Mouse (Mus musculus) brain, embryonic 14.5 days (tissue): Measurements from ENCODE around the gene Tmem104. TPM values are rescaled to one million over a fixed set of nuclear protein-coding genes. Genes with fewer than 3 reads are reported as not detected.

Experiments used
- DNase-seq: peaks from one replicate; pipeline ENCODE4 v3.0.0-alpha.2; 2011; ENCODE audit warnings: low read depth
- CTCF ChIP-seq: fragments of 200-500 bp; IDR thresholded peaks from 2 replicates; pipeline ENCODE4 v1.5.1; 2012; ENCODE audit warnings: inconsistent platforms, mild to moderate bottlenecking, moderate library complexity, borderline replicate concordance; ENCODE audit not compliant: insufficient read depth, insufficient read length; ENCODE audit errors: extremely low read depth
- POLR2A ChIP-seq: fragments of 200-500 bp; IDR thresholded peaks from 2 replicates; pipeline ENCODE4 v1.6.1; 2012; ENCODE audit warnings: mild to moderate bottlenecking, inconsistent platforms, borderline replicate concordance; ENCODE audit not compliant: poor library complexity, insufficient read depth, insufficient read length, severe bottlenecking; ENCODE audit errors: extremely low read depth
- polyA plus RNA-seq: library from polyadenylated mRNA; depleted of rRNA; stranded (reverse); fragments of >200 nt; gene quantifications from 2 replicates; pipeline ENCODE4 v1.2.3, GENCODE M21; 2012

The Tmem104 gene
- polyA plus RNA-seq, 1 experiment = 10.7 TPM

- no peak for TF ChIP-seq POLR2A
- no peak for TF ChIP-seq CTCF
- DNase-seq = no peak
These were observed 1.4 kb downstream of the Tmem104 start for GRCm38 (mm10) chr11:115188539-115189231.

- TF ChIP-seq CTCF (no peak), POLR2A (no peak)
- DNase-seq = no peak
These were observed 2.0 kb downstream of the Tmem104 start for GRCm38 (mm10) chr11:115189304-115189703.

- DNase-seq = no peak
These were observed 4.9 kb downstream of the Tmem104 start for GRCm38 (mm10) chr11:115192180-115192579.

GRCm38 (mm10) chr11:115194693-115195092 is 7.4 kb downstream of the Tmem104 start:
- DNase-seq = no peak
- TF ChIP-seq POLR2A (no peak), CTCF (no peak)

More at GRCm38 (mm10) chr11:115192180-115192579, 4.9 kb downstream of the Tmem104 start:
- TF ChIP-seq POLR2A = no peak

GRCm38 (mm10) chr11:115195933-115196332 is 8.6 kb downstream of the Tmem104 start:
- no peak for DNase-seq
- TF ChIP-seq CTCF (no peak), POLR2A (no peak)

GRCm38 (mm10) chr11:115197558-115197957 is 10.3 kb downstream of the Tmem104 start:
- TF ChIP-seq POLR2A (no peak), CTCF (no peak)
- no peak for DNase-seq

- no peak for DNase-seq
These were observed 11.7 kb downstream of the Tmem104 start for GRCm38 (mm10) chr11:115198932-115199384.

GRCm38 (mm10) chr11:115200520-115200919 is 13.2 kb downstream of the Tmem104 start:
- TF ChIP-seq POLR2A (no peak), CTCF (no peak)

More at GRCm38 (mm10) chr11:115198932-115199384, 11.7 kb downstream of the Tmem104 start:
- TF ChIP-seq CTCF (no peak), POLR2A (no peak)

GRCm38 (mm10) chr11:115202316-115202715 is 15.0 kb downstream of the Tmem104 start:
- DNase-seq = peak; percentile 85
- peak; percentile 98 for TF ChIP-seq CTCF
- TF ChIP-seq POLR2A = no peak

More at GRCm38 (mm10) chr11:115200520-115200919, 13.2 kb downstream of the Tmem104 start:
- DNase-seq = no peak

- no peak for DNase-seq
- TF ChIP-seq CTCF (no peak), POLR2A (no peak)
These were observed 15.5 kb downstream of the Tmem104 start for GRCm38 (mm10) chr11:115202756-115203155.

- TF ChIP-seq CTCF (no peak), POLR2A (no peak)
- peak; percentile 49 for DNase-seq
These were observed 20.8 kb downstream of the Tmem104 start for GRCm38 (mm10) chr11:115208126-115208525.
